Mouse (Mus musculus) forebrain, embryonic 11.5 days (tissue): ENCODE data around the gene Enox1. TPM values are rescaled to one million over a fixed set of nuclear protein-coding genes. Genes with fewer than 3 reads are reported as not detected.

Experiments
- ATAC-seq: fragments of 200-750 bp; cut with Nextera tagmentation; replicated peaks from 2 replicates; pipeline ENCODE4 v1.8.0; 2017; ENCODE audit warnings: moderate TSS enrichment; ENCODE audit not compliant: low FRiP score
- DNase-seq: peaks from one replicate; pipeline ENCODE4 v3.0.0-alpha.2; 2017; ENCODE audit warnings: low spot score
- H3K27ac ChIP-seq: fragments of 300-500 bp; sonication (generic); 2 replicates; pipeline ENCODE4 v1.5.1; 2014; ENCODE audit warnings: low read depth, low read length
- H3K27me3 ChIP-seq: fragments of 300-500 bp; sonication (generic); 2 replicates; pipeline ENCODE4 v1.6.1; 2014; ENCODE audit warnings: mild to moderate bottlenecking, low read length, mixed read lengths; ENCODE audit not compliant: control insufficient read depth, insufficient read depth
- H3K36me3 ChIP-seq: fragments of 300-500 bp; sonication (generic); 2 replicates; pipeline ENCODE4 v1.6.1; 2014; ENCODE audit warnings: mild to moderate bottlenecking, low read length, moderate library complexity, mixed read lengths; ENCODE audit not compliant: control insufficient read depth, insufficient read depth
- H3K4me1 ChIP-seq: fragments of 300-500 bp; sonication (generic); replicated peaks from 2 replicates; pipeline ENCODE4 v1.6.1; 2014; ENCODE audit warnings: low read length, mixed read lengths; ENCODE audit not compliant: control insufficient read depth, insufficient read depth
- H3K4me2 ChIP-seq: fragments of 300-500 bp; sonication (generic); 2 replicates; pipeline ENCODE4 v1.6.1; 2014; ENCODE audit warnings: low read depth, mild to moderate bottlenecking, low read length, moderate library complexity, mixed read lengths; ENCODE audit not compliant: severe bottlenecking
- H3K4me3 ChIP-seq: fragments of 300-500 bp; sonication (generic); 2 replicates; pipeline ENCODE4 v1.5.1; 2014; ENCODE audit warnings: low read depth, low read length
- H3K9ac ChIP-seq: fragments of 300-500 bp; sonication (generic); 2 replicates; pipeline ENCODE4 v1.6.1; 2014; ENCODE audit warnings: low read length
- H3K9me3 ChIP-seq: fragments of 300-500 bp; sonication (generic); 2 replicates; pipeline ENCODE4 v1.6.1; 2016; ENCODE audit warnings: low read length, mixed read lengths; ENCODE audit not compliant: control insufficient read depth
- WGBS: fragments of 180-500 bp; shearing (Covaris S2); extraction: QIAGEN DNeasy Blood & Tissue Kit; methylation state at CpG from one replicate; pipeline ENCODE4 v1.1.7; 2014; 5-methylcytosine and 5-hydroxymethylcytosine counted together
- polyA plus RNA-seq: library from polyadenylated mRNA; unstranded; fragments of >200 nt; fragmentation: Nextera tagmentation; extraction: Ambion mirVana; gene quantifications from 2 replicates; pipeline ENCODE4 v1.2.1, GENCODE M21; 2014

The Enox1 gene
- polyA plus RNA-seq, 1 experiment from 2014 or later: 22.6 TPM

GRCm38 (mm10) chr14:77739376-77739775 is 582.8 kb downstream of the Enox1 start:
- no peak overlapping the region for H3K27ac ChIP-seq
- DNase-seq: no peak
- H3K9ac ChIP-seq: no peak overlapping the region
- no peak for ATAC-seq
- H3K4me3 ChIP-seq: no peak overlapping the region
- H3K27me3 ChIP-seq: no peaks in the 10 kb centered on the region
- no peaks in the 10 kb centered on the region for H3K4me1 ChIP-seq
- no peak overlapping the region for H3K4me2 ChIP-seq
- H3K9me3 ChIP-seq: no peaks in the 10 kb centered on the region
- no peaks in the 10 kb centered on the region for H3K36me3 ChIP-seq

GRCm38 (mm10) chr14:77744638-77745240 is 588.2 kb downstream of the Enox1 start:
- WGBS: 94% methylated on average over 5 of the region's 5 CpGs
- ATAC-seq: no peak

GRCm38 (mm10) chr14:77748920-77749319 is 592.4 kb downstream of the Enox1 start:
- Histone ChIP-seq H3K9me3 (no peaks in the 10 kb centered on the region), H3K4me2 (no peak overlapping the region), H3K27me3 (no peaks in the 10 kb centered on the region), H3K4me3 (no peak overlapping the region), H3K9ac (no peak overlapping the region), H3K4me1 (no peaks in the 10 kb centered on the region), H3K27ac (no peak overlapping the region), H3K36me3 (no peaks in the 10 kb centered on the region)
- ATAC-seq (no peak), DNase-seq (no peak)

More at GRCm38 (mm10) chr14:77744638-77745240, 588.2 kb downstream of the Enox1 start:
- Histone ChIP-seq H3K27ac (no peak overlapping the region), H3K9ac (no peak overlapping the region), H3K9me3 (no peaks in the 10 kb centered on the region), H3K4me2 (no peak overlapping the region), H3K4me1 (no peaks in the 10 kb centered on the region), H3K4me3 (no peak overlapping the region), H3K36me3 (no peaks in the 10 kb centered on the region), H3K27me3 (no peaks in the 10 kb centered on the region)
- DNase-seq: no peak

Other genes starting within 250 kb of the Enox1 start
- gene Ccdc122, start 120.0 kb upstream of the Enox1 start, polyA plus RNA-seq: 0.81 and 1.7 TPM in 2 replicates
- 3.9 and 4.2 TPM in 2 replicates for gene Lacc1, start 119.9 kb upstream of the Enox1 start, polyA plus RNA-seq